Mouse (Mus musculus): ENCODE results near the gene Grik2. TPM values are rescaled to one million over a fixed set of nuclear protein-coding genes. Genes with fewer than 3 reads are reported as not detected.

The Grik2 gene
- total RNA-seq (2023): not detected

DNA sequence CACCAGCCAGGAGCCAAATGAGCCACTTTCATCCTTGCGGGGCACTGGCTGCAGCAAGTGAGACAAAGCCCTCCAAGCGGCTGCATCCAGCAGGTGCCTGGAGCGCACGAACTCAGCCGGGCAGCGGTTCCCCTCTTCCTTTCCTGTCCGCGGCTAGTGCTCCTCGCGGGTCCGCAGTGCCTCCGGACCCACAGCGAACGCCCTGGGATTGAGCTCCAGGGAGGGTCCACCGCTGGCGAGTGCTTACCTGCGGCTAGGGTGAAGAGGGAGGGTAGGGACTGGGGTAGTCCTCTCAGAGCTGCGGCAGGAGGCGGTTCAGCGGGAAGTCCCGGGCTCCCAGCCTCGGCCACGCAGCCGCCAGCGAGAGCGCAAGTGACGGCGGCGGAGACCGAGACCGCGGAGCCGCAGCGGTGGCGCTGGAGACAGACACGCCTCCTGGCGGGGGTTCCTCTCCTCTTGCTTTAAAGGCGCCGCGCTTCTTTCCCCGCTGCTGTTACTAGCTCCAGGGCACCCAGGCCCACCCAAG, at the start of gene Grik2:
Gene Grik2 (minus strand): TSS at position 386 of the 526 bp plus-strand sequence.

